Mouse (Mus musculus): ENCODE results near the gene AL732309.1.
A peak's percentile ranks its signal among the peaks of the same experiment; 100 is the strongest.

The AL732309.1 gene

GRCm38 (mm10) chr2:25246183-25247072 is at the start of gene AL732309.1:
TSS of gene AL732309.1 (minus strand) at chr2:25246863.
- DNase-seq (ENCODE audit: extremely low read depth, low read depth): no peak

- no peak for DNase-seq (ENCODE audit: extremely low read depth, low read depth)
These were observed 47.0 kb upstream of the AL732309.1 start for GRCm38 (mm10) chr2:25293706-25294105.

- DNase-seq (ENCODE audit: extremely low read depth, low read depth): no peak
These were observed 46.2 kb upstream of the AL732309.1 start for GRCm38 (mm10) chr2:25292856-25293255.

GRCm38 (mm10) chr2:25292054-25292544 is 45.4 kb upstream of the AL732309.1 start:
- no peak for DNase-seq (ENCODE audit: extremely low read depth, low read depth)

- DNase-seq (ENCODE audit: extremely low read depth, low read depth): no peak
These were observed 44.8 kb upstream of the AL732309.1 start for GRCm38 (mm10) chr2:25291184-25292053.

- no peak for DNase-seq (ENCODE audit: extremely low read depth, low read depth)
These were observed 44.1 kb upstream of the AL732309.1 start for GRCm38 (mm10) chr2:25290816-25291130.

GRCm38 (mm10) chr2:25290101-25290815 is 43.6 kb upstream of the AL732309.1 start:
- DNase-seq (ENCODE audit: extremely low read depth, low read depth): no peak

- DNase-seq (ENCODE audit: extremely low read depth, low read depth): no peak
These were observed 43.0 kb upstream of the AL732309.1 start, which contains the start of gene Lrrc26 for GRCm38 (mm10) chr2:25289651-25290050. TSS of gene Lrrc26 (plus strand) at chr2:25289915.

GRCm38 (mm10) chr2:25288734-25289345 is 42.2 kb upstream of the AL732309.1 start:
- no peak for DNase-seq (ENCODE audit: extremely low read depth, low read depth)

- DNase-seq (ENCODE audit: extremely low read depth, low read depth): no peak
These were observed 41.4 kb upstream of the AL732309.1 start, which contains the start of gene Tmem210 for GRCm38 (mm10) chr2:25287927-25288649. TSS of gene Tmem210 (plus strand) at chr2:25288145.

GRCm38 (mm10) chr2:25286837-25287636 is 40.4 kb upstream of the AL732309.1 start:
- no peak for DNase-seq (ENCODE audit: extremely low read depth, low read depth)

GRCm38 (mm10) chr2:25286314-25286713 is 39.7 kb upstream of the AL732309.1 start:
- no peak for DNase-seq (ENCODE audit: extremely low read depth, low read depth)

GRCm38 (mm10) chr2:25285551-25285950 is 38.9 kb upstream of the AL732309.1 start:
- no peak for DNase-seq (ENCODE audit: extremely low read depth, low read depth)

GRCm38 (mm10) chr2:25278928-25279882 is 32.5 kb upstream of the AL732309.1 start:
- no peak for DNase-seq (ENCODE audit: extremely low read depth, low read depth)

- no peak for DNase-seq (ENCODE audit: extremely low read depth, low read depth)
These were observed 26.3 kb upstream of the AL732309.1 start for GRCm38 (mm10) chr2:25273010-25273409.

GRCm38 (mm10) chr2:25272515-25272914 is 25.9 kb upstream of the AL732309.1 start:
- no peak for DNase-seq (ENCODE audit: extremely low read depth, low read depth)

GRCm38 (mm10) chr2:25271827-25272511 is 25.3 kb upstream of the AL732309.1 start, which contains the start of the genes Ssna1 and Anapc2:
TSS of gene Ssna1 (minus strand) at chr2:25272438.
TSS of gene Anapc2 (plus strand) at chr2:25272478.
- peak; percentile 80 for DNase-seq (ENCODE audit: extremely low read depth, low read depth)
